Mouse (Mus musculus) MEL (cell line): Measurements from ENCODE around the gene Cort. TPM values are rescaled to one million over a fixed set of nuclear protein-coding genes. Genes with fewer than 3 reads are reported as not detected.

Source experiments
- DNase-seq: peaks from one replicate; pipeline ENCODE4 v3.0.0; 2011; ENCODE audit warnings: low read depth, low spot score
- H3K27ac ChIP-seq: 2 replicates; pipeline ENCODE4 v1.5.1; 2012; ENCODE audit warnings: low read depth, mild to moderate bottlenecking, control low read depth, low read length, moderate library complexity; ENCODE audit not compliant: control insufficient read depth
- H3K27me3 ChIP-seq, 2 experiments: fragments of 150-350 bp in 1 of 2; sonication (generic) in 1 of 2; 2 replicates each; pipeline ENCODE4 v1.6.1; 2012; ENCODE audit warnings: low read length in 2 of 2, mild to moderate bottlenecking in 2 of 2, improper control_type of control experiment in 1 of 2, moderate library complexity in 1 of 2; ENCODE audit not compliant: insufficient read depth in 2 of 2, control insufficient read depth in 1 of 2
- H3K36me3 ChIP-seq, 2 experiments: 2 replicates each; pipeline ENCODE4 v1.6.1; 2012 to 2014; ENCODE audit warnings: low read length in 2 of 2, improper control_type of control experiment in 1 of 2, inconsistent platforms in 1 of 2, mild to moderate bottlenecking in 1 of 2; ENCODE audit not compliant: insufficient read depth in 2 of 2, control insufficient read depth in 1 of 2
- H3K4me1 ChIP-seq, 2 experiments: fragments of 150-350 bp in 1 of 2; sonication (generic) in 1 of 2; 2 replicates each; pipeline ENCODE4 v1.6.1; 2012; ENCODE audit warnings: low read length in 2 of 2, improper control_type of control experiment in 1 of 2, mild to moderate bottlenecking in 1 of 2; ENCODE audit not compliant: insufficient read depth in 2 of 2, control insufficient read depth in 1 of 2
- H3K4me3 ChIP-seq, 2 experiments: fragments of 150-350 bp in 1 of 2; sonication (generic) in 1 of 2; 2 replicates each; pipeline ENCODE4 v1.5.1; 2012; ENCODE audit warnings: low read depth in 2 of 2, low read length in 2 of 2, mild to moderate bottlenecking in 2 of 2, moderate library complexity in 2 of 2, control low read depth in 1 of 2, improper control_type of control experiment in 1 of 2; ENCODE audit not compliant: control insufficient read depth in 1 of 2, insufficient read depth in 1 of 2
- H3K79me2 ChIP-seq: 2 replicates; pipeline ENCODE4 v1.6.1; 2012; ENCODE audit warnings: mild to moderate bottlenecking, low read length, moderate library complexity; ENCODE audit not compliant: control insufficient read depth, poor library complexity, insufficient read depth
- H3K9ac ChIP-seq: 2 replicates; pipeline ENCODE4 v1.6.1; 2012; ENCODE audit warnings: low read depth, mild to moderate bottlenecking, control low read depth, low read length, moderate library complexity; ENCODE audit not compliant: control insufficient read depth, poor library complexity, severe bottlenecking
- H3K9me3 ChIP-seq: fragments of 150-350 bp; sonication (generic); replicated peaks from 2 replicates; pipeline ENCODE4 v1.6.1; 2012; ENCODE audit warnings: mild to moderate bottlenecking, low read length, improper control_type of control experiment, moderate library complexity; ENCODE audit not compliant: insufficient read depth
- ELF1 ChIP-seq: IDR thresholded peaks from 2 replicates; pipeline ENCODE4 v1.6.1; 2014; ENCODE audit warnings: low read depth, mild to moderate bottlenecking, inconsistent platforms, low read length, improper control_type of control experiment, moderate library complexity
- EP300 ChIP-seq, 2 experiments: IDR thresholded peaks; 2 replicates each; pipeline ENCODE4 v1.6.1; 2011; ENCODE audit warnings: improper control_type of control experiment in 2 of 2, low read length in 2 of 2, low read depth in 1 of 2, mild to moderate bottlenecking in 1 of 2
- ETS1 ChIP-seq: IDR thresholded peaks from 2 replicates; pipeline ENCODE4 v1.6.1; 2012; ENCODE audit warnings: low read depth, mild to moderate bottlenecking, inconsistent platforms, low read length, improper control_type of control experiment, moderate library complexity
- GABPA ChIP-seq: IDR thresholded peaks from 2 replicates; pipeline ENCODE4 v1.6.1; 2012; ENCODE audit warnings: low read depth, mild to moderate bottlenecking, inconsistent platforms, low read length, improper control_type of control experiment, moderate library complexity
- GATA1 ChIP-seq: IDR thresholded peaks from 2 replicates; pipeline ENCODE4 v1.6.1; 2011; ENCODE audit warnings: low read depth, low read length, improper control_type of control experiment
- HCFC1 ChIP-seq: IDR thresholded peaks from 2 replicates; pipeline ENCODE4 v1.6.1; 2012; ENCODE audit warnings: low read depth, mild to moderate bottlenecking, inconsistent platforms, low read length, improper control_type of control experiment, moderate library complexity
- KAT2A ChIP-seq: conservative IDR thresholded peaks from 2 replicates; pipeline ENCODE4 v1.6.1; 2012; ENCODE audit warnings: low read depth, low read length, improper control_type of control experiment, inconsistent platforms
- MAFK ChIP-seq: IDR thresholded peaks from 2 replicates; pipeline ENCODE4 v1.6.1; 2011; ENCODE audit warnings: low read depth, mild to moderate bottlenecking, low read length, improper control_type of control experiment, borderline replicate concordance
- MAX ChIP-seq: IDR thresholded peaks from 2 replicates; pipeline ENCODE4 v1.6.1; 2011; ENCODE audit warnings: low read length, improper control_type of control experiment
- MAZ ChIP-seq: IDR thresholded peaks from 2 replicates; pipeline ENCODE4 v1.6.1; 2012; ENCODE audit warnings: low read depth, mild to moderate bottlenecking, inconsistent platforms, low read length, improper control_type of control experiment
- MXI1 ChIP-seq: IDR thresholded peaks from 2 replicates; pipeline ENCODE4 v1.6.1; 2011; ENCODE audit warnings: mild to moderate bottlenecking, low read depth, low read length, improper control_type of control experiment
- MYC ChIP-seq: IDR thresholded peaks from 2 replicates; pipeline ENCODE4 v1.6.1; 2011; ENCODE audit warnings: low read depth, mild to moderate bottlenecking, low read length, improper control_type of control experiment, moderate library complexity
- NELFE ChIP-seq: IDR thresholded peaks from 2 replicates; pipeline ENCODE4 v1.6.1; 2011; ENCODE audit warnings: low read depth, low read length, improper control_type of control experiment
- POLR2A ChIP-seq, 2 experiments: IDR thresholded peaks; 2 replicates each; pipeline ENCODE4 v1.6.1; 2011 to 2012; ENCODE audit warnings: low read length in 2 of 2, mild to moderate bottlenecking in 2 of 2, control low read depth in 1 of 2, improper control_type of control experiment in 1 of 2, low read depth in 1 of 2, moderate library complexity in 1 of 2; ENCODE audit not compliant: control insufficient read depth in 1 of 2, insufficient read depth in 1 of 2, poor library complexity in 1 of 2
- POLR2AphosphoS2 ChIP-seq: IDR thresholded peaks from 2 replicates; pipeline ENCODE4 v1.6.1; 2011; ENCODE audit warnings: low read length, improper control_type of control experiment
- RAD21 ChIP-seq: IDR thresholded peaks from 2 replicates; pipeline ENCODE4 v1.6.1; 2011; ENCODE audit warnings: mild to moderate bottlenecking, low read depth, low read length, improper control_type of control experiment
- RCOR1 ChIP-seq: IDR thresholded peaks from 2 replicates; pipeline ENCODE4 v1.6.1; 2012; ENCODE audit warnings: low read depth, mild to moderate bottlenecking, inconsistent platforms, low read length, improper control_type of control experiment
- SIN3A ChIP-seq: IDR thresholded peaks from 2 replicates; pipeline ENCODE4 v1.6.1; 2012; ENCODE audit warnings: low read length, improper control_type of control experiment, inconsistent platforms
- SMC3 ChIP-seq: IDR thresholded peaks from 2 replicates; pipeline ENCODE4 v1.6.1; 2011; ENCODE audit warnings: low read depth, low read length, improper control_type of control experiment
- TCF12 ChIP-seq: IDR thresholded peaks from 2 replicates; pipeline ENCODE4 v1.6.1; 2014; ENCODE audit warnings: low read depth, mild to moderate bottlenecking, inconsistent platforms, low read length, improper control_type of control experiment, moderate library complexity
- USF1 ChIP-seq: IDR thresholded peaks from 2 replicates; pipeline ENCODE4 v1.6.1; 2014; ENCODE audit warnings: low read depth, mild to moderate bottlenecking, inconsistent platforms, low read length, improper control_type of control experiment, moderate library complexity
- USF2 ChIP-seq, 2 experiments: IDR thresholded peaks; 2 replicates each; pipeline ENCODE4 v1.6.1; 2011 to 2012; ENCODE audit warnings: improper control_type of control experiment in 2 of 2, low read length in 2 of 2, borderline replicate concordance in 1 of 2, inconsistent platforms in 1 of 2, low read depth in 1 of 2, mild to moderate bottlenecking in 1 of 2; ENCODE audit not compliant: insufficient read depth in 1 of 2
- ZC3H11A ChIP-seq: IDR thresholded peaks from 2 replicates; pipeline ENCODE4 v1.6.1; 2012; ENCODE audit warnings: low read depth, mild to moderate bottlenecking, inconsistent platforms, low read length, improper control_type of control experiment
- ZKSCAN1 ChIP-seq: IDR thresholded peaks from 2 replicates; pipeline ENCODE4 v1.6.1; 2012; ENCODE audit warnings: low read depth, mild to moderate bottlenecking, inconsistent platforms, low read length, improper control_type of control experiment, moderate library complexity
- ZMIZ1 ChIP-seq: IDR thresholded peaks from 2 replicates; pipeline ENCODE4 v1.6.1; 2012; ENCODE audit warnings: low read depth, mild to moderate bottlenecking, inconsistent platforms, low read length, improper control_type of control experiment, moderate library complexity
- polyA plus RNA-seq, 2 experiments: library from polyadenylated mRNA; stranded (reverse) in 1 of 2; unstranded in 1 of 2; fragments of >175 nt in 1 of 2; fragments of >200 nt in 1 of 2; gene quantifications; 2 replicates each; pipeline versions ENCODE4 v1.2.1 to v1.2.4; 2012; ENCODE audit warnings: low replicate concordance in 2 of 2, low read depth in 1 of 2; ENCODE audit not compliant: insufficient read length in 2 of 2, insufficient read depth in 1 of 2, missing spikeins in 1 of 2
- total RNA-seq: library from RNA; depleted of rRNA; stranded (reverse); fragments of 300-350 nt; gene quantifications from 2 replicates; pipeline ENCODE4 v1.2.3, GENCODE M21; 2012

The Cort gene
- total and polyA plus RNA-seq, 3 experiments = 0.39 to 2.0 TPM; not detected in 1

- DNase-seq = peak; percentile 63
- Histone ChIP-seq H3K36me3 (peaks cover 0 to 18% of the 10 kb centered on the region in 2 experiments; a peak in 2 of 4 replicates), H3K9me3 (no peaks in the 10 kb centered on the region), H3K27ac (peak overlapping the region; percentile 31; the same call in 1 of the 2 replicates), H3K4me3 (0 out of 4 replicates have a peak overlapping the region, but pooled peaks of 1 of the 2 experiments have one; percentile 15), H3K4me1 (peaks cover 7 to 17% of the 10 kb centered on the region in 2 experiments), H3K9ac (peak overlapping the region; percentile 4; the same call in 1 of the 2 replicates), H3K79me2 (peaks cover 2% of the 10 kb centered on the region; the same call in 1 of the 2 replicates), H3K27me3 (no peaks in the 10 kb centered on the region)
- TF ChIP-seq USF2 (IDR thresholded peaks at IDR 0.05; ENCODE audit: borderline replicate concordance in 1 of 2, insufficient read depth in 1 of 2, low read depth in 1 of 2, low read length in 2 of 2) (no peak), ZKSCAN1 (no peak), MAFK (no peak), RAD21 (no peak)
These were observed 45.0 kb upstream of the Cort start for GRCm38 (mm10) chr4:149171581-149171981.

- peak; percentile 99 for TF ChIP-seq GABPA
- no peak for TF ChIP-seq ZC3H11A
- no peak for TF ChIP-seq NELFE
- no peak for TF ChIP-seq RAD21
- peak; percentile 78; the same call in 1 of the 2 replicates for TF ChIP-seq MYC
- TF ChIP-seq RCOR1 = peak; percentile 92
- TF ChIP-seq MXI1 = peak; percentile 80; the same call in 1 of the 2 replicates
- TF ChIP-seq EP300 (IDR thresholded peaks at IDR 0.05; ENCODE audit: low read depth in 1 of 2, low read length in 2 of 2) = peak; percentile 63 to 77
- TF ChIP-seq SIN3A = peak; percentile 98
- peak; percentile 95 for TF ChIP-seq MAFK
- TF ChIP-seq MAZ = no peak
- no peak for TF ChIP-seq ZKSCAN1
- 0 out of 2 replicates have a peak, but pooled peaks have one; percentile 32 for TF ChIP-seq POLR2AphosphoS2
- TF ChIP-seq POLR2A (IDR thresholded peaks at IDR 0.05; ENCODE audit: control insufficient read depth in 1 of 2, insufficient read depth in 1 of 2, low read depth in 1 of 2, low read length in 2 of 2, poor library complexity in 1 of 2) = peak in 1 of 2 experiments; percentile 50; a peak in 1 of 4 replicates
- TF ChIP-seq USF1 = no peak; the same call in 1 of the 2 replicates
- no peak for TF ChIP-seq KAT2A
- peak; percentile 83 for TF ChIP-seq ETS1
- TF ChIP-seq HCFC1 = peak; percentile 78
- TF ChIP-seq GATA1 = peak; percentile 8; the same call in 1 of the 2 replicates
- TF ChIP-seq ZMIZ1 = no peak
- peak; percentile 52; the same call in 1 of the 2 replicates for TF ChIP-seq MAX
- TF ChIP-seq ELF1 = peak; percentile 73
- TF ChIP-seq TCF12 = 0 out of 2 replicates have a peak, but pooled peaks have one; percentile 37
- no peak for TF ChIP-seq SMC3
- TF ChIP-seq, all 39 proteins: peak for 15
- peak overlapping the region in 1 of 2 experiments; percentile 19; a peak in 2 of 4 replicates for H3K4me3 ChIP-seq
- H3K9ac ChIP-seq = peak overlapping the region; percentile 26
- peak; percentile 94 for DNase-seq
- H3K27ac ChIP-seq = peak overlapping the region; percentile 68
- H3K27me3 ChIP-seq = no peaks in the 10 kb centered on the region
- no peaks in the 10 kb centered on the region for H3K9me3 ChIP-seq
- H3K4me1 ChIP-seq = peaks cover 7 to 18% of the 10 kb centered on the region in 2 experiments
- peaks cover 8% of the 10 kb centered on the region for H3K79me2 ChIP-seq
- H3K36me3 ChIP-seq = peaks cover 0 to 23% of the 10 kb centered on the region in 2 experiments; a peak in 2 of 4 replicates
These were observed 43.9 kb upstream of the Cort start for GRCm38 (mm10) chr4:149170394-149170931.
